Mouse (Mus musculus) forebrain, embryonic 14.5 days (tissue): ENCODE measurements around the gene Comtd1. TPM values are rescaled to one million over a fixed set of nuclear protein-coding genes. Genes with fewer than 3 reads are reported as not detected.

Source experiments
- ATAC-seq: fragments of 200-750 bp; cut with Nextera tagmentation; 2 replicates; pipeline ENCODE4 v1.8.0; 2017; ENCODE audit warnings: mild to moderate bottlenecking, moderate library complexity
- DNase-seq: peaks from one replicate; pipeline ENCODE4 v3.0.0-alpha.2; 2015; ENCODE audit warnings: low spot score
- H3K27ac ChIP-seq: fragments of 300-500 bp; sonication (generic); 2 replicates; pipeline ENCODE4 v1.5.1; 2014; ENCODE audit warnings: low read depth, mild to moderate bottlenecking, control low read depth, low read length, moderate library complexity
- H3K27me3 ChIP-seq: fragments of 300-500 bp; sonication (generic); replicated peaks from 2 replicates; pipeline ENCODE4 v1.6.1; 2014; ENCODE audit warnings: low read length, control low read depth, mixed read lengths; ENCODE audit not compliant: control insufficient read depth, insufficient read depth
- H3K36me3 ChIP-seq: fragments of 300-500 bp; sonication (generic); 2 replicates; pipeline ENCODE4 v1.6.1; 2014; ENCODE audit warnings: low read length, control low read depth; ENCODE audit not compliant: control insufficient read depth, insufficient read depth
- H3K4me1 ChIP-seq: fragments of 300-500 bp; sonication (generic); 2 replicates; pipeline ENCODE4 v1.6.1; 2014; ENCODE audit warnings: antibody characterized with exemption, low read length, control low read depth; ENCODE audit not compliant: control insufficient read depth, insufficient read depth
- H3K4me2 ChIP-seq: fragments of 300-500 bp; sonication (generic); 2 replicates; pipeline ENCODE4 v1.6.1; 2014; ENCODE audit warnings: mild to moderate bottlenecking, control low read depth, low read length
- H3K4me3 ChIP-seq: fragments of 300-500 bp; sonication (generic); 2 replicates; pipeline ENCODE4 v1.5.1; 2014; ENCODE audit warnings: low read depth, low read length, control low read depth
- H3K9ac ChIP-seq: fragments of 300-500 bp; sonication (generic); 2 replicates; pipeline ENCODE4 v1.6.1; 2014; ENCODE audit warnings: mild to moderate bottlenecking, low read length, control low read depth, moderate library complexity
- H3K9me3 ChIP-seq: fragments of 300-500 bp; sonication (generic); replicated peaks from 2 replicates; pipeline ENCODE4 v1.6.1; 2016; ENCODE audit warnings: low read length, control low read depth, mixed read lengths; ENCODE audit not compliant: control insufficient read depth
- WGBS: fragments of 180-500 bp; shearing (Covaris S2); extraction: QIAGEN DNeasy Blood & Tissue Kit; methylation state at CpG from one replicate; pipeline ENCODE4 v1.1.7; 2014; 5-methylcytosine and 5-hydroxymethylcytosine counted together
- polyA plus RNA-seq: library from polyadenylated mRNA; unstranded; fragments of >200 nt; fragmentation: Nextera tagmentation; extraction: Ambion mirVana; gene quantifications from 2 replicates; pipeline ENCODE4 v1.2.1, GENCODE M21; 2014

Comtd1 gene
- polyA plus RNA-seq, 1 experiment from 2014 or later = 30.9 TPM

- no peak for DNase-seq
- Histone ChIP-seq H3K27ac (no peak overlapping the region), H3K4me1 (no peaks in the 10 kb centered on the region), H3K9me3 (no peaks in the 10 kb centered on the region), H3K4me3 (no peak overlapping the region), H3K27me3 (no peaks in the 10 kb centered on the region), H3K4me2 (no peak overlapping the region), H3K36me3 (peaks cover 8% of the 10 kb centered on the region; the same call in 1 of the 2 replicates), H3K9ac (no peak overlapping the region)
- no peak for ATAC-seq
- WGBS = 97% methylated on average over 4 of the region's 4 CpGs
Observed at GRCm38 (mm10) chr14:21800641-21801040, 48.1 kb downstream of the Comtd1 start.

Other genes with a start within 250 kb of the Comtd1 start
- gene Dupd1, start 134.4 kb downstream of the Comtd1 start, polyA plus RNA-seq = not detected in 2 replicates
- gene Samd8, start 98.4 kb downstream of the Comtd1 start, polyA plus RNA-seq = 18.9 and 25.4 TPM in 2 replicates
- gene Dusp13, start 97.8 kb downstream of the Comtd1 start, polyA plus RNA-seq = not detected in 2 replicates
- 292 TPM in 2 replicates for gene Vdac2, start 23.7 kb downstream of the Comtd1 start, polyA plus RNA-seq
- gene Zfp503, start 140.6 kb upstream of the Comtd1 start, polyA plus RNA-seq = 4.4 and 4.6 TPM in 2 replicates
- gene Lrmda, start 170.7 kb upstream of the Comtd1 start, polyA plus RNA-seq = 0.31 TPM in 1 of 2 replicates, not detected in the other